Mouse (Mus musculus) thymus, adult 2 months (tissue): ENCODE measurements around the gene Afm. TPM values are rescaled to one million over a fixed set of nuclear protein-coding genes. Genes with fewer than 3 reads are reported as not detected.

Experiments
- DNase-seq: peaks from one replicate; pipeline ENCODE4 v3.0.0; 2021
- H3K27ac ChIP-seq: fragments of 200-500 bp; 2 replicates; pipeline ENCODE4 v1.5.1; 2012; ENCODE audit warnings: low read length, control low read depth; ENCODE audit not compliant: control insufficient read depth, insufficient read depth
- H3K27me3 ChIP-seq: fragments of 200-500 bp; 2 replicates; pipeline ENCODE4 v1.6.1; 2012; ENCODE audit warnings: mild to moderate bottlenecking, low read length, moderate library complexity, mixed read lengths; ENCODE audit not compliant: control insufficient read depth, insufficient read depth
- H3K36me3 ChIP-seq: fragments of 200-500 bp; 2 replicates; pipeline ENCODE4 v1.6.1; 2012; ENCODE audit warnings: mild to moderate bottlenecking, low read length, moderate library complexity; ENCODE audit not compliant: control insufficient read depth, insufficient read depth
- H3K4me1 ChIP-seq: fragments of 200-500 bp; replicated peaks from 2 replicates; pipeline ENCODE4 v1.6.1; 2012; ENCODE audit warnings: low read length; ENCODE audit not compliant: control insufficient read depth, insufficient read depth
- H3K4me3 ChIP-seq: fragments of 200-500 bp; 2 replicates; pipeline ENCODE4 v1.5.1; 2012; ENCODE audit warnings: mild to moderate bottlenecking, low read length, control low read depth, moderate library complexity; ENCODE audit not compliant: control insufficient read depth, insufficient read depth
- CTCF ChIP-seq: fragments of 200-500 bp; IDR thresholded peaks from 2 replicates; pipeline ENCODE4 v1.5.1; 2012; ENCODE audit warnings: mild to moderate bottlenecking, control low read depth, low read length, moderate library complexity, borderline replicate concordance; ENCODE audit not compliant: control insufficient read depth, poor library complexity, insufficient read depth; ENCODE audit errors: extremely low read depth
- POLR2A ChIP-seq: fragments of 200-500 bp; IDR thresholded peaks from 2 replicates; pipeline ENCODE4 v1.6.1; 2012; ENCODE audit warnings: mild to moderate bottlenecking, low read length, control low read depth, moderate library complexity; ENCODE audit not compliant: control insufficient read depth, poor library complexity, insufficient read depth; ENCODE audit errors: extremely low read depth
- WGBS: fragments of 180-500 bp; shearing (Covaris S2); methylation state at CpG from one replicate; pipeline ENCODE4 v1.1.7; 2018; 5-methylcytosine and 5-hydroxymethylcytosine counted together
- polyA plus RNA-seq: library from polyadenylated mRNA; depleted of rRNA; stranded (reverse); fragments of >200 nt; gene quantifications from 2 replicates; pipeline ENCODE4 v1.2.3, GENCODE M21; 2012

Afm gene
- polyA plus RNA-seq, 1 experiment, result not detected

GRCm38 (mm10) chr5:90485597-90485996 is 33.1 kb upstream of the Afm start:
- H3K27me3 ChIP-seq, result no peaks in the 10 kb centered on the region
- 97% methylated on average over 7 of the region's 7 CpGs for WGBS
- no peak overlapping the region for H3K4me3 ChIP-seq
- TF ChIP-seq CTCF (no peak), POLR2A (no peak)
- H3K27ac ChIP-seq, result no peak overlapping the region
- DNase-seq, result no peak
- no peaks in the 10 kb centered on the region for H3K4me1 ChIP-seq
- H3K36me3 ChIP-seq, result no peaks in the 10 kb centered on the region

DNA sequence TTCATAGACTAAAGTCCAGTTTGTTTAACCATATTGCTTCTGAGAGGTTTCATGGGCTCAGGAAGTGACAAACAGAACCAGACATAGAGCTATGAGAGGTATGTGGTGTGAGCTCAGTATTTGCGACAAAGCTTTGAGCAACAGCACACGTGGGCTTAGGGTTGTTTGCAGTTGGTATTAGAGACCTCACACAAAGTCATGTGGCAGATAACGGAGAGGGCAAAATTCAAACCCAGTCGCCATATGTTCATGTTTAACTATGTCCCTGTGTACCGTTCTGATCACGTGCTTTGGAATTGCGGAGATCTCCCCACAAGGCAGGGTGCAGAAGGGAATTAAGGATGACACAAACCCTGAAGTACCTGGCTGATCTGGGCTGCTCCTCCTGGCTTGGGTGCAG is 30.4 kb upstream of the Afm start:
- no peaks in the 10 kb centered on the region for H3K4me1 ChIP-seq
- 94% methylated on average over 7 of the region's 7 CpGs for WGBS
- DNase-seq, result no peak
- H3K4me3 ChIP-seq, result no peak overlapping the region
- no peaks in the 10 kb centered on the region for H3K27me3 ChIP-seq
- H3K36me3 ChIP-seq, result no peaks in the 10 kb centered on the region
- no peak overlapping the region for H3K27ac ChIP-seq
- TF ChIP-seq POLR2A (no peak), CTCF (no peak)

GRCm38 (mm10) chr5:90490518-90490917 is 28.2 kb upstream of the Afm start, which contains the start of gene Afp:
Gene Afp (plus strand): TSS chr5:90490737.
- Histone ChIP-seq H3K27me3 (no peaks in the 10 kb centered on the region), H3K27ac (no peak within 1 kb of the TSS), H3K36me3 (no peaks in the 10 kb centered on the region), H3K4me1 (no peaks in the 10 kb centered on the region), H3K4me3 (no peak within 1 kb of the TSS)
- no peak for DNase-seq
- WGBS, result 97% methylated on average over 7 of the region's 7 CpGs
- no peak for TF ChIP-seq POLR2A
- TF ChIP-seq CTCF, result no peak

DNA sequence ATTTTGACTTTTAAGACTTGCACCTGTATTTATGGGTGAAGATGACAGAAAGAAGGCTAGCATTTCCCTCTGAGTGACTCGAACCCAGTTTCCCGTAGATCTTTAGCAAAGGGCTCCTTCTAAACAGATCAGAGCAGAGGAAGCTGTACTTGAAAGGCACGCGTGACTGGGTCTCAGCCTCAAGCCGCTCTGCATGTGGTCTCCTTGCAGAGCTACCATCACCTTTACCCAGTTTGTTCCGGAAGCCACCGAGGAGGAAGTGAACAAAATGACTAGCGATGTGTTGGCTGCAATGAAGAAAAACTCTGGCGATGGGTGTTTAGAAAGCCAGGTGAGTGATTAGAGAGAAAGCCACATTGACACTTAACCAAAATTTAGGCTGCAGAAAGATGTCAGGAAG is 26.3 kb upstream of the Afm start:
- peak; percentile 65 for DNase-seq
- Histone ChIP-seq H3K27ac (peak overlapping the region; percentile 9; the same call in 1 of the 2 replicates), H3K36me3 (no peaks in the 10 kb centered on the region), H3K4me3 (no peak overlapping the region), H3K4me1 (no peaks in the 10 kb centered on the region), H3K27me3 (no peaks in the 10 kb centered on the region)
- no peak for TF ChIP-seq CTCF
- 0 out of 2 replicates have a peak, but pooled peaks have one; percentile 32 for TF ChIP-seq POLR2A
- WGBS, result 3% methylated on average over 9 of the region's 9 CpGs

- no peaks in the 10 kb centered on the region for H3K27me3 ChIP-seq
- H3K27ac ChIP-seq, result no peak overlapping the region
- 97% methylated on average over 4 of the region's 4 CpGs for WGBS
- H3K4me3 ChIP-seq, result no peak overlapping the region
- H3K36me3 ChIP-seq, result no peaks in the 10 kb centered on the region
- TF ChIP-seq POLR2A, result no peak
- TF ChIP-seq CTCF, result no peak
- no peak for DNase-seq
- no peaks in the 10 kb centered on the region for H3K4me1 ChIP-seq
Observed at GRCm38 (mm10) chr5:90494308-90494707, 24.4 kb upstream of the Afm start.

- no peaks in the 10 kb centered on the region for H3K4me1 ChIP-seq
- H3K27ac ChIP-seq, result no peak overlapping the region
- H3K4me3 ChIP-seq, result no peak overlapping the region
- DNase-seq, result no peak
- TF ChIP-seq POLR2A, result no peak
- no peak for TF ChIP-seq CTCF
- no peaks in the 10 kb centered on the region for H3K27me3 ChIP-seq
- no peaks in the 10 kb centered on the region for H3K36me3 ChIP-seq
- WGBS, result 92% methylated on average over 7 of the region's 7 CpGs
Observed at GRCm38 (mm10) chr5:90499509-90499908, 19.2 kb upstream of the Afm start.

DNA sequence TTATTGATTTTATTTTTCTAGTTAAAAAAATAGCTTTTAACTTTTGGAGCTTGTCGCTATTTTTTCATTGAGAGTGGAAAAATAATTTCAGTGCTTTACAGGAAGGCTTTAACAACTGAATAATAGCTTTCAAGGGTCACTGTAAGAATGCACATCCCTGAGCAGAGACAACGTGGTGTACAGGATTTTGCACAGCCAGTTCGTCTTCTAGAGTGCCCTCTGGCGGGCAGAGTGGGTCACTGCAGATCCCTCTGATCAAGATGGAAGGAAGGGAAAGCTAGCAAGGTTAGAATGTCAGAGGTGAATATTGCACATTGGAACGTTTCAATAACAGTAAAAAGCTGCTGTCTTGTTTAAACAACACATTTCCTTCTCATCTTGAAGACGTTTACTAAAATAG is 18.0 kb upstream of the Afm start:
- no peak for TF ChIP-seq POLR2A
- TF ChIP-seq CTCF, result peak; percentile 39; the same call in 1 of the 2 replicates
- Histone ChIP-seq H3K36me3 (no peaks in the 10 kb centered on the region), H3K4me3 (no peak overlapping the region), H3K4me1 (peaks cover 4% of the 10 kb centered on the region; the same call in 1 of the 2 replicates), H3K27ac (no peak overlapping the region), H3K27me3 (no peaks in the 10 kb centered on the region)
- DNase-seq, result peak; percentile 79
- WGBS, result 7% methylated on average over 6 of the region's 6 CpGs
